8 mouse cellular contexts compared by ENCODE assay signal in genomic region chr11:119548741-119549370, GRCm38 (mm10). TPM values are rescaled to one million over a fixed set of nuclear protein-coding genes. Genes with fewer than 3 reads are reported as not detected.
DNase-seq lines count a peak whose midpoint lies in the region; ATAC-seq and TF ChIP-seq lines count a peak whose summit lies in the region.

No protein-coding gene starts in this region.

- no peaks in the 10 kb centered on the region for H3K36me3 ChIP-seq in kidney, adult 2 months (ENCODE audit: control insufficient read depth, insufficient read depth, low read length)
- no peaks in the 10 kb centered on the region for H3K36me3 ChIP-seq in embryonic facial prominence, embryonic 14.5 days (ENCODE audit: control insufficient read depth, insufficient read depth, low read length)
- no peaks in the 10 kb centered on the region for H3K36me3 ChIP-seq in limb, embryonic 12.5 days

- no peak overlapping the region for H3K27ac ChIP-seq in kidney, adult 2 months (ENCODE audit: insufficient read depth, low read depth, low read length)
- no peak overlapping the region for H3K27ac ChIP-seq in embryonic facial prominence, embryonic 14.5 days (replicated peaks; ENCODE audit: low read depth, low read length)
- no peak overlapping the region for H3K27ac ChIP-seq in limb, embryonic 12.5 days

- ATAC-seq in embryonic facial prominence, embryonic 14.5 days (ENCODE audit: low read depth), result no peak
- no peak for ATAC-seq in limb, embryonic 12.5 days (ENCODE audit: insufficient number of reproducible peaks, insufficient read depth, low FRiP score, low TSS enrichment, low read depth)

- no peak for TF ChIP-seq POLR2A in kidney, adult 2 months (IDR thresholded peaks at IDR 0.05; ENCODE audit: low read depth, low read length)

- 2% methylated on average over 37 of the region's 37 CpGs for WGBS in kidney, adult 2 months
- WGBS in embryonic facial prominence, embryonic 14.5 days, result 2% methylated on average over 35 of the region's 37 CpGs
- WGBS in limb, embryonic 12.5 days, result 1% methylated on average over 37 of the region's 37 CpGs

- H3K4me1 ChIP-seq in kidney, adult 2 months (ENCODE audit: control insufficient read depth, insufficient read depth, low read length), result no peaks in the 10 kb centered on the region
- peaks cover 20% of the 10 kb centered on the region for H3K4me1 ChIP-seq in embryonic facial prominence, embryonic 14.5 days (ENCODE audit: control insufficient read depth, insufficient read depth, low read length)
- peaks cover 53% of the 10 kb centered on the region for H3K4me1 ChIP-seq in limb, embryonic 12.5 days (replicated peaks)

- peak overlapping the region; percentile 100 for H3K4me2 ChIP-seq in embryonic facial prominence, embryonic 14.5 days (ENCODE audit: low read depth, low read length)
- peak overlapping the region; percentile 98 for H3K4me2 ChIP-seq in limb, embryonic 12.5 days

- H3K27me3 ChIP-seq in kidney, adult 2 months (replicated peaks; ENCODE audit: control insufficient read depth, insufficient read depth, low read length), result peaks cover 6% of the 10 kb centered on the region
- H3K27me3 ChIP-seq in embryonic facial prominence, embryonic 14.5 days (replicated peaks; ENCODE audit: control insufficient read depth, insufficient read depth, low read length), result peaks cover 76% of the 10 kb centered on the region
- peaks cover 100% of the 10 kb centered on the region for H3K27me3 ChIP-seq in limb, embryonic 12.5 days

- H3K9me3 ChIP-seq in embryonic facial prominence, embryonic 14.5 days (ENCODE audit: control insufficient read depth, low read length), result no peaks in the 10 kb centered on the region
- no peaks in the 10 kb centered on the region for H3K9me3 ChIP-seq in limb, embryonic 12.5 days

- H3K4me3 ChIP-seq in kidney, adult 2 months (ENCODE audit: insufficient read depth, low read depth, low read length), result peak overlapping the region; percentile 9; the same call in 1 of the 2 replicates
- peak overlapping the region; percentile 54 for H3K4me3 ChIP-seq in embryonic facial prominence, embryonic 14.5 days (ENCODE audit: low read depth, low read length)
- peak overlapping the region; percentile 54 for H3K4me3 ChIP-seq in limb, embryonic 12.5 days (replicated peaks)

- H3K9ac ChIP-seq in embryonic facial prominence, embryonic 14.5 days (ENCODE audit: low read depth, low read length), result peak overlapping the region; percentile 51
- peak overlapping the region; percentile 48 for H3K9ac ChIP-seq in limb, embryonic 12.5 days (replicated peaks)

- no peak for TF ChIP-seq CTCF in kidney, adult 2 months (conservative IDR thresholded peaks at IDR 0.05; ENCODE audit: insufficient read depth, insufficient read length, low read depth, low read length)

- no peak for DNase-seq in kidney, adult 2 months
- DNase-seq in kidney, adult 18-20 months, result no peak
- DNase-seq in ZHBTc4 (ENCODE audit: low read depth, low spot score), result peak; percentile 45
- no peak for DNase-seq in embryonic facial prominence, embryonic 14.5 days (ENCODE audit: low spot score)
- peak; percentile 52 for DNase-seq in retina, postnatal 1 day
- DNase-seq in yolk sac, embryonic 10.5 days (ENCODE audit: low spot score), result no peak
- DNase-seq in lung, postnatal 36 days, result no peak

RNA-seq across cellular contexts. Expression of gene Nptx1, which starts 1.3 kb away (rescaled TPM):
- 0.08 and 0.10 TPM in 2 replicates for polyA plus RNA-seq in kidney, adult 2 months (2012; rRNA removed)
- polyA plus RNA-seq in embryonic facial prominence, embryonic 14.5 days (2014; fragmentation: Nextera tagmentation; extraction: Ambion mirVana), result 1.9 and 2.6 TPM in 2 replicates
- polyA plus RNA-seq in limb, embryonic 12.5 days (2016; fragmentation: Nextera tagmentation; extraction: Ambion mirVana), result 1.0 and 1.4 TPM in 2 replicates

RNA-seq across cellular contexts. Expression of gene Rptor, which starts 53.8 kb away (rescaled TPM):
- 20.7 and 23.4 TPM in 2 replicates for polyA plus RNA-seq in kidney, adult 2 months (2012; rRNA removed)
- polyA plus RNA-seq in embryonic facial prominence, embryonic 14.5 days (2014; fragmentation: Nextera tagmentation; extraction: Ambion mirVana), result 10.6 and 11.6 TPM in 2 replicates
- 17.7 and 18.6 TPM in 2 replicates for polyA plus RNA-seq in limb, embryonic 12.5 days (2016; fragmentation: Nextera tagmentation; extraction: Ambion mirVana)

RNA-seq across cellular contexts. Expression of gene Endov, which starts 57.7 kb away (rescaled TPM):
- polyA plus RNA-seq in kidney, adult 2 months (2012; rRNA removed), result 14.1 TPM in 2 replicates
- polyA plus RNA-seq in embryonic facial prominence, embryonic 14.5 days (2014; fragmentation: Nextera tagmentation; extraction: Ambion mirVana), result 10.9 and 15.1 TPM in 2 replicates
- 21.3 and 21.6 TPM in 2 replicates for polyA plus RNA-seq in limb, embryonic 12.5 days (2016; fragmentation: Nextera tagmentation; extraction: Ambion mirVana)

Comparison
In these comparisons a context has a peak if more than half of its experiments do, and no peak if none do; other contexts are left out.
1. DNase-seq: peak in ZHBTc4 (single experiment) and retina, postnatal 1 day (single experiment); none in kidney, adult 2 months (single experiment), kidney, adult 18-20 months (single experiment), embryonic facial prominence, embryonic 14.5 days (single experiment), yolk sac, embryonic 10.5 days (single experiment) and lung, postnatal 36 days (single experiment).
2. Peak in every context shown above with its lines, with median percentiles within 50 percentile points of each other: H3K4me3 ChIP-seq.